Mouse (Mus musculus): ENCODE results near the gene Kcnmb1. TPM values are rescaled to one million over a fixed set of nuclear protein-coding genes. Genes with fewer than 3 reads are reported as not detected.

Kcnmb1 gene
- total RNA-seq (2021) = under 1 TPM; 0.41 to 0.42 TPM
- long read RNA-seq, experiment 1 = 0 reads
- long read RNA-seq, experiment 2 = 0 reads

DNA sequence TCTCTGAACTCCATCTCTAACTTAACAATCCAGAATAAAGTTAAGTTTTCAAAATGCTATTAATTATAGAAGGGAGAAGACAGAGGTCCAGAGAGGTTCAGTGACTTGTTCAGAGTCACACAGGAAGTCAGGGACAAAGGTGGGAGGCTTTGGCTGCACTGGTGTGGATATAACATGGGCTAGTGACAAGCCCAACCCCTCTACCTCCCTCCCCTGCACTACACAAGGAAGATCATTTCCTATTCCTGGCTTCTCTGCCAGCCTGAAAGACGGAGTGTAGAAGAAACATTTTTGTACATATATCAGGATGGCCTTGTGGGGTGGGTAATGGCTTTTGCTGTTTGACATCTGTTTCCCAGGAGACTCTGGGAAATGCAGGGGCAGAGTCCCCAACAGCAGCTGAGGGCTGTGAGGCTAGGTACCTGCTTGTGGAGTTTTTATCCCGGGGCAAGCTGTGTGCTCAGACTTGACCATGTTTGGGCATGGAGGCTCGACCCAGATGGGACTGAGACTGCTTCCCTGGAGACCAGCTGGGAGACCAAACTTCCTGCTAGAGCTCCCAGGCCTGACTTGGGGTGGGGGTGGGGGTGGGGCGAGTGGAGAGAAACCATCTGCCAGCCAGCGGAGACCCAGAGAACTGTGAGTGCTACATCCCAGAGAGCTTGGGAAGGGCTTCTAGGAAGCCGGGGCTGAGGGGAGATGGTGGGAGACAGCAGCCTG, at the start of gene Kcnmb1:
Gene Kcnmb1, plus strand, starts transcription at position 326 of the 720 bp plus-strand sequence.
- no peak for TF ChIP-seq CTCF (conservative IDR thresholded peaks at IDR 0.05)
- DNase-seq (ENCODE audit: low spot score in 2 of 2) = no peak
- Histone ChIP-seq H3K4me3 (no peak within 1 kb of the TSS), H3K27ac (no peak within 1 kb of the TSS)

DNA sequence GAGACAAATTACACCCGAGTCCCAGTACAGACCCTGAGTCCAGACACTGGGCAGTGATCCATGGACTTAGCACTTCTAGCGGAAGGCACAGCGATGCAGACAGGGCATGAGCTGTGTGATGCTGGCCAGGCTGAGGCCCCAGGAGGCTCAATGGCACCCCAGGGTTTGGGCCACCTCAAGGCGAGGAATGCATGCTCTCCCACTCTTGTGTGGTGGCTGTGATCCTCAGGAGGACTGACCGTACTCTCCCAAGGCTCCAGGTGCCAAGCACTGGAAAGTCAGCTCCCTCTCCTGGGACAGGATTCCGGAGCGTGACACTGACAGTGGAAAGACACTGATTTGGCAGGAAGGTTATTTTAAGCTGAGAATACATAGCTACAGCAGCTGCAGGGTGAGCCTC, 49.8 kb upstream of the Kcnmb1 start:
- TF ChIP-seq CTCF (conservative IDR thresholded peaks at IDR 0.05) = no peak
- H3K27ac ChIP-seq = no peak overlapping the region
- no peak for DNase-seq (ENCODE audit: low spot score in 2 of 2)
- no peak overlapping the region for H3K4me3 ChIP-seq

DNA sequence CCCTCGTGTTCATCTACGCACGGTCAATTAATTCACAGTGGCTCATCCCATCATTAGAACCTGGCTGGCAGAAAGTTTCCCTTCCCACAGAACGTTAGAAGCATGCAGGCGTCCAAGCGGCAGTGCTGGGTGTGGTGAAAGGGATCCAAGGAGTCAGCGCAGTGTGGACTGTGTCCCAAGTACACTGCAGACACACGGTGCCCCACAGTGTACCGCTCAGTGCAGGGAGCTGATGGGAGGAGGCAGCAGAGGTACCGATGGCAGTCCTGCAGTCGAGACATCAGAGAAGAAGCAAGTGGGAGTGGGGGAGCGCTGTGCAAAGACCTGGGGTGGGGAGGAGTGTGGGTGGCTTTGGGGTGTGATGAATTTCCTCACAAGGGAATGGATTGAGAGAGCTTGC, 48.6 kb upstream of the Kcnmb1 start:
- TF ChIP-seq CTCF (conservative IDR thresholded peaks at IDR 0.05) = no peak
- DNase-seq (ENCODE audit: low spot score in 2 of 2) = no peak
- Histone ChIP-seq H3K4me3 (no peak overlapping the region), H3K27ac (no peak overlapping the region)

DNA sequence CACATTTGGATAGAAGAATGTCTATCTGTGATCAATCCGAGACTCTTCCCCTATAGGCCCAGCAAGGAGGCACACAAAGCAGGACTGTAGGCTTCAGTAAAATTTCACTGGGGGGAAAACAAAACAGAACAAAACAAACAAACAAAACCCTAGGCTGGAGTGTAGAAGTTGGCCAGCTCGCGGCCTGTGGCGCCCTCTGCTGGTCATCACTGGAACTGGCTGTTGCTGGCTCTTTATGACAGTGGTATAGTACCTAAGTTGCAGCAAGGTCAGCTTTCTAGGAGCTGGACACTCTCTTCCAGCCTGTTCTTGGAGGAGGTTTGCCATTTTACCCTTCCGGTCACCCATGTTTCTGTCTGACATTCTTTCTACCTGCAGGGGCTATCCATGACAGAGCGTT, 45.2 kb upstream of the Kcnmb1 start:
- TF ChIP-seq CTCF (conservative IDR thresholded peaks at IDR 0.05) = peak; percentile 100
- no peak overlapping the region for H3K27ac ChIP-seq
- peak; percentile 46 to 83 for DNase-seq (ENCODE audit: low spot score in 2 of 2)
- H3K4me3 ChIP-seq = no peak overlapping the region

DNA sequence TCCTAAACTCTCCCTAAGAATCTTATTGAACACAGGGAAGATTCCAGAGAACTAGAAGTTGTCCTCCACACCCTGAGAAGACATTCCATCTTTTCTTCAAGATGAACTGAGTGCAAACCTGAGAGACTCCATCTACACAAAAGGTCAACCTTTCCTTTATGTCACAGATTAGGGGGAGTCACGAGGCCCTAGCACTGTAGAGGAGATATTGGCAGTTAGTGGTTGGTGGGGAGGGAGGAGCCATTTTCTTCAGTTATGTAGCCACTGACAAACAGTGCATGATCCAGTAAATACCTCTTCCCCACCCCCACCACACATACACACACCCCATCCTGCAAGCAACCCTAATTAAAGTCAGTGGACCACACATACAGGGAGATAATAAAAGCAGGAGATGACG, 44.4 kb upstream of the Kcnmb1 start:
- Histone ChIP-seq H3K4me3 (no peak overlapping the region), H3K27ac (no peak overlapping the region)
- no peak for DNase-seq (ENCODE audit: low spot score in 2 of 2)
- TF ChIP-seq CTCF (conservative IDR thresholded peaks at IDR 0.05) = no peak

DNA sequence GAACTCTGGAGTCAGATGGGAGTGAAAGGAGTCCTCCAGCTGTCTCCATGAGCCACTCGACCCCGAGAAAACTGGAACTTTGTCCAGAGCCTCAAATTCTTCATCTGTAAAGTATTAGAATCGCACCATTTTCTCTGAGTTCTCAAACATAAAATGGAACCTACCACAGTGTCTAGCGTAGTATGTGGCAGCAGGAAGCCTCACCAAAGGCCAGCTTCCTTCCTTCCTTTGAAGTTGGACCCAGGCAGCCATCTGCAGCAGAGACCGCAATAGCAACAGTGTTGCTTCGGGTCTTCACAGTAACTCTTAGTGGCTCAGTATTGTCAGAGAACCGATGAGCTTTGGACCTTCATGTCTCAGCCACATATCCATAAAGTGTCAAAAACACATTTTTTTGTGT, 43.0 kb upstream of the Kcnmb1 start:
- DNase-seq (ENCODE audit: low spot score in 2 of 2) = no peak
- no peak for TF ChIP-seq CTCF (conservative IDR thresholded peaks at IDR 0.05)

DNA sequence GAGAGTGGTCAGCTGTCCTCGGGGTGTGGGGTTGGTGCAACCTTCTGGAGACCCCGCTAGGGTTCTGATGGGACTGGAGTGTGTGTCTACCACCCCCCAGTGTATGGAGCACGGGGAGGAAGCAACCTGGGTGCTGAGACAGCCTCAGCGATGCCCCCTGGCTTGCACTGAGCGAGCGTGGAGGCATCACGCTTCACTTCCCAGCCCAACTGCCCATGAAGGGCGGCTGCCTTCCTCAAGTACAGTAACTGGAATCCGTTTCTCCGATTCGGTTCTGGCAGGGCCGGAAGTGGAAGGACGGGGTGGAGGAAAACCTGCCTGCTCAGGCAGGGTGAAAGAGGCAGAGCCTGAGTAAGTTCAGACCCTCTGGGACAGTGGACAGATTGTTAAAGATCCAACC, 41.4 kb upstream of the Kcnmb1 start:
- Histone ChIP-seq H3K27ac (no peak overlapping the region), H3K4me3 (no peak overlapping the region)
- TF ChIP-seq CTCF (conservative IDR thresholded peaks at IDR 0.05) = no peak
- DNase-seq (ENCODE audit: low spot score in 2 of 2) = no peak

More for the DNA sequence above, 43.0 kb upstream of the Kcnmb1 start:
- H3K4me3 ChIP-seq = no peak overlapping the region
- no peak overlapping the region for H3K27ac ChIP-seq

DNA sequence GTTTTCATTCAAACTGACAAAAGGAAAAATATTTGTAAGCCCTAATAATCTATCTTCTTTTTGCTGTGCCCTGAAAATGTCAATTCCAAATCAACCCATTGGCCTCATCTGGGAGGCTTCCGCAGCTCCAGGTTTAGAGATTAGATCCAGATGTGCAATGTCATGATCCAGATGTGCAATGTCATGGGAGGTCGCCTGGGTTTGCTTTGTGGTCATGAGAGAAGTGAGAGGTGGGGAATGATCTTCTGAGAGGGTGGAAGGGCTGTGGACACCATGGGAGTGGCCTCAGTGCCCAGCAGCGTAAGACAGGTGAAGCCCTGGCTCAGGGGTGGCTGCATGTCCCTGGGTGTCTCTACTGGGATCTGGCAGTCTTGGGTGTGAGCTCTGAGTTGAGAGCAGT, 39.8 kb upstream of the Kcnmb1 start:
- no peak for TF ChIP-seq CTCF (conservative IDR thresholded peaks at IDR 0.05)
- no peak for DNase-seq (ENCODE audit: low spot score in 2 of 2)
- H3K4me3 ChIP-seq = no peak overlapping the region
- no peak overlapping the region for H3K27ac ChIP-seq

DNA sequence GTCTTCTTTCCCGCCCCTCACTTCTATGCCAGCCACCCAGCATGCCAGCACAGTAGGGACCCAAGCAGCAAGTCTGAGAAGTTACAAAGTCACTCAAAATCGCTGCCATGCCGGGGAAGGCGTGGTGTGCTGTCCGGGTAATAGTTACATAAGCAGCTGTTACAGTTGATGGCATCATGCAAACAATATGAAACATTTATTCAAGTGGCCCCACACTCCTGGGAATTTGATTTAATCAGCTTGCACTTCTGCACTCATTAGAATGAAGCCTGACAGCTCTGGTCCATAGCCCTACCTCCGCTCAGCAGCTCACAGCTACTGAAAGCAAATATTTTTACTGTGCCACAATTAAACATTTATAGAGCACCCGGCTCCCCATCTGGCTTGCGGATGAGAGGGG, 37.0 kb upstream of the Kcnmb1 start:
- no peak for DNase-seq (ENCODE audit: low spot score in 2 of 2)

DNA sequence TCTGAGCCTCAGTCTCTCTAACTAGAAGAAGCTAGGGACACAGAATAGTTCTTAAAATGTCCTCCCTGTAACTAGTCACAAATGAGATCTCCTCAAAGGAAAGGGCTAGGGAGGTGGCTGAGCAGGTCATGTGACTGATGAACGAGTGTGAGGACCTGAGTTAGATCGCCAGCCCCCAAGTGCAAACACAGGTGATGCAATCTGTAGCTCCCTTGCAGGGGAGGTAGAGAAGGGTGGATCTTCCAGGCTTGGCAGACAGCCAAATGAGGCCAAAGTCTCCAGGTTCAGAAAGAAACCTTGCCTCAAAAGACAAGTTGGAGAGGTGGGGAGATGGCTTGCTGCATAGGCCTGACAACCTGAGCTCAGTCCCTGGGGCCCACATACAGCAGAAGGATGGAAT, 36.3 kb upstream of the Kcnmb1 start:
- TF ChIP-seq CTCF (conservative IDR thresholded peaks at IDR 0.05) = no peak
- Histone ChIP-seq H3K27ac (no peak overlapping the region), H3K4me3 (no peak overlapping the region)
- no peak for DNase-seq (ENCODE audit: low spot score in 2 of 2)

More for the DNA sequence above, 37.0 kb upstream of the Kcnmb1 start:
- TF ChIP-seq CTCF (conservative IDR thresholded peaks at IDR 0.05) = no peak
- Histone ChIP-seq H3K27ac (no peak overlapping the region), H3K4me3 (no peak overlapping the region)

DNA sequence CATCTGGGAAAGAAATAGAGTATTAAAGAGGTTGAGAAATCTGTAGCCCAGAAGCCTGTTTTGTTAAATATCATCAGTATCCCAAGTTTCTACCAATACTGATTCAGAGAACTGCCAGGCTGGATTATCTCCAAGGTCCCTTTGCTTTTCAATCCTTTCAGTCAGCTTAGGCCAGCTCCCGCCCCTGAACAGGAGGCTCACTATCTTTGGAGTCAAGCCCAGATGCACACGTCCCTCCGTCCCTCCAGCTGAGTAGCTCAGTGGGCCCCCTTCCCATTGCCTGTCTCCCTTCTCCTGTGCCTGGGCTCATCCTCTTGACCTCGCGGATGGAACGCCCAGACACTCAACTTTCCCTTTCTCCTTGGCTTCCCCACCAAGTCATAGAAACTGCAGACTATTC, 35.5 kb upstream of the Kcnmb1 start:
- H3K4me3 ChIP-seq = no peak overlapping the region
- no peak overlapping the region for H3K27ac ChIP-seq
- no peak for DNase-seq (ENCODE audit: low spot score in 2 of 2)
- no peak for TF ChIP-seq CTCF (conservative IDR thresholded peaks at IDR 0.05)

DNA sequence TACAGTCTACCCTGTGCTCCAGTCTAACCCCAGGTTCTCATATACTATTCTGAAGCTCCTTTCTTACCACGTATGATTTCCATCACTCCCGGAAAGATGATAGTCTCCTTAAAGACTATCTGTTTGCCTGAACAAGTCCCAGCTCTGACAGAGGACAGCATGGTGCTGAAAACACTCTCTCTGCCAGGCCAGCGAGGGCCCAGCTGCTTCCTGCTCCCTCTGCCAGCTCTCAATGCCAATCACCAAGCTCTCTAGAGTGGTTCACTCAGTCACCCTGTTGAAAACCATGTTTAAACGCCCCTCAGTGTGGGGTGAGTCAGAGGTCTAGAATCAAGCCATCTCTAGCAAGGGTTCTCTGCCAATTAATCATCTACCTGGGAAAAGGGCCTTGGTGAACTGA, 35.0 kb upstream of the Kcnmb1 start:
- no peak overlapping the region for H3K27ac ChIP-seq

DNA sequence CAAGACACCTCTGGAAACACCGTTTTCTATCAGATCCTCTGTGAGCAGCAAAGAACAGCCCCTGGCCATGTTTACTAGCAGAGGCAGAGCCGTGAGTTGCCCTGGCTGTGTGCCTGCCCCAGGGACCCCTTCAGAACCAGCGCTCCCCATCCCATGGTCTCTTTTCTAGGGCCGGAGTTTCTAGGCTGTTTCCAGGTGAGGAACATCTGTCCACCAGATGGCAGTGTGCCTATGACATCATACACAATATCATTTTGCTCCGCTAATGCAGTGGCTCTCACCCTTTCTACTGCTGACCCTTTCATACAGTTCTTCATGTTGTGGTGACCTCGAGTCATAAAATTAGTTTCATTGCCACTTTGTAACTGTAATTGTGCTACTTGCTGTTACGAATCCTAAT, 34.2 kb upstream of the Kcnmb1 start:
- no peak for DNase-seq (ENCODE audit: low spot score in 2 of 2)
- TF ChIP-seq CTCF (conservative IDR thresholded peaks at IDR 0.05) = peak; percentile 69

More for the DNA sequence above, 35.0 kb upstream of the Kcnmb1 start:
- no peak for DNase-seq (ENCODE audit: low spot score in 2 of 2)
- no peak overlapping the region for H3K4me3 ChIP-seq
- no peak for TF ChIP-seq CTCF (conservative IDR thresholded peaks at IDR 0.05)

DNA sequence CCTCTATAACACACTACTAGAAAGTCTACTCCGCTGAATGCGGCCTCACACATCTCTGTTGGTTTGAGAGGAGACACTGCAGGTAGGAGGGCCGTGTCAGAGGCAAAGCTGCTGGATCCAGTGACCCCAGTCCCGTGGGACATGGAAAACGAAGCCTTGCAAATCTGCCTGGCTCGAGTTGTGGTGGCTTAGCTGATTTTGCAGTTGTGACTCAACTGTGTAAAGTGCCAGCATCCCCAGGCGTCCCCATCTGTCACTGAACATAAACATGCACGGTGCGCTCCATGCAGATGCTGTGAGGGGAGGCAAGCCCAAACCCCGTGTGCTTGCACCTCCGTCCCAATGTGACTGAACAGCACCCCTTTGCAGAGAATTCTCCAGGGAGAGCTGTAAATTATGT, 33.4 kb upstream of the Kcnmb1 start:
- no peak overlapping the region for H3K27ac ChIP-seq
- DNase-seq (ENCODE audit: low spot score in 2 of 2) = no peak
- TF ChIP-seq CTCF (conservative IDR thresholded peaks at IDR 0.05) = no peak
- no peak overlapping the region for H3K4me3 ChIP-seq

More for the DNA sequence above, 34.2 kb upstream of the Kcnmb1 start:
- Histone ChIP-seq H3K27ac (no peak overlapping the region), H3K4me3 (no peak overlapping the region)
